Mouse (Mus musculus) neutrophil, adult 59 days (primary cell): ENCODE measurements around the gene Obsl1. TPM values are rescaled to one million over a fixed set of nuclear protein-coding genes. Genes with fewer than 3 reads are reported as not detected.

ENCODE experiments used
- total RNA-seq, 2 experiments: library from RNA; stranded (reverse); gene quantifications; 1 replicate in 1 of 2; 2 replicates in 1 of 2; pipeline ENCODE4 v1.2.4; 2023

The Obsl1 gene
- total RNA-seq: under 1 TPM; 0.18 TPM

GRCm38 (mm10) chr1:75505956-75506831, at the start of gene Obsl1:
TSS of gene Obsl1 (minus strand) at chr1:75506452.

GRCm38 (mm10) chr1:75545965-75546956, 40.0 kb upstream of the Obsl1 start, which contains the start of gene Slc4a3:
TSS of gene Slc4a3 (plus strand) at chr1:75546266.

GRCm38 (mm10) chr1:75521321-75522031, 15.2 kb upstream of the Obsl1 start, which contains the start of gene Stk11ip:
TSS of gene Stk11ip (plus strand) at chr1:75521529.

GRCm38 (mm10) chr1:75507006-75507405, 754 bp upstream of the Obsl1 start, which contains the start of gene Inha:
TSS of gene Inha (plus strand) at chr1:75507077.

DNA sequence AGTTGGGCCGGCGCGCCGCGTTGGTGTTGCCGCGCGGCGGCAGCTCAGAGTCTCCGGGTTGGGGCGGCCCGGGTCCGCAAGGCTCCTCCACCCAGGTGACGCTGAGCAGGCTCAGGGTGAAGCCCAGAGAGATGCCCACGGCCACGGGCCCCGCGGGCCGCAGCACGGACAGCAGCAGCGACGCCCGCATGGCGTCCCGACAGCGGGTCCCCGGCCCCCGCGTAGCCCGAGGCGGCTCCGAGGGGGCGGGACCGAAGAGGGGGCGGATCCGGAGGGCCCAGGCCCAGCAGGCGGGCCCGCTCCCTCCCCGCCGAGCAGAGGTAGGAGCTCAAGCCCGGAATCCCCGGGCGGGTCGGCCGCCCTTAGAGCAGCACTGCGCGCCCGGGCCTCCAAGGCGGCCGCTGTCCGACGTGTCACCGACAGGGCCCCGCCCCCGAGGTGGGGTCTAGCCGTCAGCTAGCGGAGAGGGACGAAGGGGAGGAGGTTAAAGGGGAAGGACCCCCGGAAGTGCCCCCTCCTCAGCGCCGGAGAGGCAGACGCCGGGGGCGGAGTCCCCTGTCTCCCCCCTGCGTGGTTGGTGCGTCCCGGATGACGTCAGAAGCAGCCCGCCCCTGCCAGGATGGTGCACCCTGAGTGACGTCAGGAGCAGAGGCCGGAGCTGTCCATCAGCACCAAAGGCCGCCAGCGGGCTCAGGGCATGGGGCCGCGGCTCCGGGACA, 27.2 kb downstream of the Obsl1 start, which contains the start of the genes Chpf and Tmem198:
Chpf (minus strand) TSS at position 392 of the 719 bp plus-strand sequence.
Tmem198 (plus strand) TSS at position 617 of the 719 bp plus-strand sequence.

DNA sequence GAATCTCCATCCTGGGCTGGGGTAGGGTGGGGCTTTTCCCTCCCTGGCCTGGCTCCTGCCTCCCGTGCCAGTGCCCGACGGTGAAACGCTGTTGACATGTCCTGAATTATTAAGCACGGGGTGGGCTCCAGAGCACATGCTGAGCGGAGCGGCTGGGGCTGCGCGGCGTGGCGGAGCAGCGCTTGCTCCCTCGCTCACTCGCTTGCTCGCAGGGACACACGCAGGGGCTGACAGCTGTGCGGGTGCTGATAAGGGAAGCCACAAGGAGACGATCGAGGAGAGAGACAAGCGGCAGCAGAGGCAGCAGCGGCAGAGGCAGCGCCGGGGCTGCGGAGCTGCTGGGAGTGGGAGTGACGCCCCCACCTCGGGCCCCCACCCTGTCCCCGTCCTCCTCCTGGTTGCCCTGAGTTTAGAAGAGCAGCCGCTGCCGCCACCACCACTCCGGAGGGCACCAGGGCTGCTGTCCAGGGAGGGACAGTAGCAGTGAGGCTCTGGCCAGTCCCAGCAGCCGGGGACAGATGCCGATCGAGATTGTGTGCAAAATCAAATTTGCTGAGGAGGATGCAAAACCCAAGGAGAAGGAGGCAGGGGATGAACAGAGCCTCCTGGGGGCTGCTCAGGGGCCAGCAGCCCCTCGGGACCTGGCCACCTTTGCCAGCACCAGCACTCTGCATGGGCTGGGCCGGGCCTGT, 55.8 kb downstream of the Obsl1 start, which contains the start of gene Asic4:
Asic4 (plus strand) TSS at position 123 of the 692 bp plus-strand sequence.

DNA sequence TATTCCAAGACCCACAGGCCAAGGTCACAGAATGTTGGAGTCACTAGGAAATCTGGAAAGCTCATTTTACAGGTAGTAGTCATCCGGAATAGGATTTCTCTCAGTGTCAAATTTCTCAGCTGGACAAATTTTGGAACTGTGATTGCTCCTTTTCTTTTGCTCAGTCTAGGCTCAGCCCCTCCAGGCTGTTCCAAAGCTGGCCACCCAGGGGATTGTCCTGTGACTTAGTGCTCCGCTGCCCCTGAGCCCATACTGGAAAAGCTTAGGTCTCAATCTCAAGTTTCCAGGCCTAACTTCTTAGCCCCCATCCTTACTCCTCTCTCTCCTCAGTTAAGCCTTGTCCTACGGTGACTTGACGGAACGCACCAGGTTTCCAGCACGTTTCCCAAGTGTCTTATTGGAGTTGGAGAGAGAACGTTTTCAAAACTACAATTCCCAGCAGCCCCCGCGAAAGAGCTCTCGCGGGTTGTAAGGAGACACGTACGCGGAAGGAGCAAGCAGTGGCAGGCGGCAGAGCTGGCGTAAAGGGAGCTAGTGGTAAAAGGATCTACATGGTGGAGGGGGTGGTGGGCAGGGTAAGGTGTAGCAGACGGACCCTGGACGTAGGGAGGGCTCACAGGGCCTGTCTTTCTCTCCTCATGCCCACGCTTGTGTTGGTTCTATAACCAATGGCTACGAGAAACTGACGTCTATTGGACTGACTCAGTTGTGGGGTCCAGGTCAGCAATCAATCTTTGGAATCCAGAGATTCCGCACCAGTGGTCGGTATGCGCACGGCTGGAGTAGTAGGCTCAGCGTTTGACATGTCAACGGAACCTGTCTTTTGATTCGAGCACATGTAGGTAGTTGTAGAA, 70.5 kb downstream of the Obsl1 start, which contains the start of gene Gmppa:
Gmppa (plus strand) TSS at position 456 of the 854 bp plus-strand sequence.

Other genes starting within 250 kb of the Obsl1 start
- gene Ptprn, start 241.9 kb downstream of the Obsl1 start, total RNA-seq: not detected
- not detected for gene Resp18, start 228.0 kb downstream of the Obsl1 start, total RNA-seq
- gene Dnpep, start 188.5 kb downstream of the Obsl1 start, total RNA-seq: 10 to 100 TPM; 27.7 to 32.2 TPM
- gene Des, start 146.1 kb downstream of the Obsl1 start, total RNA-seq: under 1 TPM; 0.16 to 0.31 TPM
- gene Speg, start 131.2 kb downstream of the Obsl1 start, total RNA-seq: not detected
- 10 to 100 TPM; 38.8 to 46.6 TPM for gene Gmppa, start 70.5 kb downstream of the Obsl1 start, total RNA-seq
- gene Asic4, start 56.0 kb downstream of the Obsl1 start, total RNA-seq: not detected
- 1 to 10 TPM in 1 of 2 experiments, under 1 TPM in 1; 0.84 to 1.1 TPM for gene Chpf, start 27.1 kb downstream of the Obsl1 start, total RNA-seq
- gene Tmem198, start 26.9 kb downstream of the Obsl1 start, total RNA-seq: under 1 TPM in 1 of 2 experiments, not detected in 1; 0.62 TPM
- gene Inha, start 625 bp upstream of the Obsl1 start, total RNA-seq: not detected
- 10 to 100 TPM; 48.3 to 51.3 TPM for gene Stk11ip, start 15.1 kb upstream of the Obsl1 start, total RNA-seq
- gene Slc4a3, start 39.8 kb upstream of the Obsl1 start, total RNA-seq: not detected